Comparison of ENCODE assay signal across 10 mouse cellular contexts in the genomic region with DNA sequence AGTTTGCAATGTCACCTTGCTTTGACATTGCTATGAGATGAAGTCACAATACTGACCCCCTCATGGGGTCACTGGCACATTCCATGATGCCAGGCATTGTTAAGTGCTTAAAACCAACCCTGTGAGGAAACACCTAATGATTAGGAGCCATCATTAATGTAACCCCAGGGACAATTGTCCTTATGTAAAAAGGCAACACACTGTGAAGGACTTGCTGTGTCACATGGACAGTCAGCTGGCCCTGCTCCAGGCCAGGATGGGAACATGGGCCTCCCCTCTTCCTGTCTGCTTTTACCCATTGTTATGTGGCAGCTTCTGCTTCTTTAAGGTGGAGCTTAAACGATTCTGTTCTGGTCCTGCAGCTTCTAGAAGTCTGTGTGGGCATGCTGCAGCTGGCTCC.
DNase-seq lines count a peak whose midpoint lies in the region; ATAC-seq and TF ChIP-seq lines count a peak whose summit lies in the region.
"Had no signal": no experiment of that assay in that cellular context is flagged by ENCODE, and none has a peak within 500 bp of the region (broad histone marks: within the 10 kb centered on the region; RNA-seq: fewer than 3 reads in every experiment).

No protein-coding gene starts in this region.

- TF ChIP-seq CTCF in stomach, postnatal 0 days (IDR thresholded peaks at IDR 0.05; ENCODE audit: low read depth) = no peak

- 0 out of 2 replicates have a peak overlapping the region, but pooled peaks have one; percentile 6 for H3K27ac ChIP-seq in stomach, embryonic 15.5 days
- no peak overlapping the region for H3K27ac ChIP-seq in stomach, postnatal 0 days (replicated peaks)
- H3K27ac ChIP-seq: forebrain, embryonic 12.5 days had no signal

- H3K4me3 ChIP-seq in stomach, embryonic 15.5 days (replicated peaks) = no peak overlapping the region
- no peak overlapping the region for H3K4me3 ChIP-seq in stomach, postnatal 0 days (ENCODE audit: low read depth, low read length)
- H3K4me3 ChIP-seq: forebrain, embryonic 12.5 days had no signal

- 55% methylated on average over 1 of the region's 1 CpGs for WGBS in stomach, embryonic 15.5 days
- 55% methylated on average over 1 of the region's 1 CpGs for WGBS in stomach, postnatal 0 days

- no peak for TF ChIP-seq EP300 in stomach, postnatal 0 days (optimal IDR thresholded peaks at IDR 0.05)

- ATAC-seq in stomach, embryonic 15.5 days (ENCODE audit: insufficient read depth, low FRiP score, low read depth) = 0 out of 2 replicates have a peak, but pooled peaks have one; percentile 24
- no peak for ATAC-seq in stomach, postnatal 0 days (ENCODE audit: low FRiP score, low TSS enrichment)

- peak; percentile 23 to 34 for DNase-seq in adrenal gland, postnatal 36 days
- no peak for DNase-seq in adrenal gland, adult 8-10 months
- no peak for DNase-seq in stomach, postnatal 0 days (ENCODE audit: low spot score)
- peak; percentile 65 for DNase-seq in kidney, postnatal 10 days
- no peak for DNase-seq in thymus, postnatal 10 days (ENCODE audit: low spot score in 2 of 2)
- DNase-seq in embryo, embryonic 10.5 days (ENCODE audit: low spot score) = no peak
- no peak for DNase-seq in left cerebral cortex, postnatal 36 days (ENCODE audit: low spot score in 2 of 2)
- DNase-seq: layer of hippocampus, adult 9-11 months had no signal

- H3K4me2 ChIP-seq in stomach, embryonic 15.5 days = no peak overlapping the region
- no peak overlapping the region for H3K4me2 ChIP-seq in stomach, postnatal 0 days (replicated peaks; ENCODE audit: low read depth)
- H3K4me2 ChIP-seq: forebrain, embryonic 12.5 days had no signal

- no peaks in the 10 kb centered on the region for H3K27me3 ChIP-seq in stomach, embryonic 15.5 days (replicated peaks)
- H3K27me3 ChIP-seq in stomach, postnatal 0 days (ENCODE audit: control insufficient read depth, insufficient read depth, low read length) = no peaks in the 10 kb centered on the region
- H3K27me3 ChIP-seq: forebrain, embryonic 12.5 days had no signal

- intact Hi-C loops in left cerebral cortex, postnatal 36 days (cut with DNase I) = no loop called here

- no peak overlapping the region for H3K9ac ChIP-seq in stomach, embryonic 15.5 days
- no peak overlapping the region for H3K9ac ChIP-seq in stomach, postnatal 0 days (ENCODE audit: low read length)
- H3K9ac ChIP-seq: forebrain, embryonic 12.5 days had no signal

- no peaks in the 10 kb centered on the region for H3K9me3 ChIP-seq in stomach, embryonic 15.5 days
- no peaks in the 10 kb centered on the region for H3K9me3 ChIP-seq in stomach, postnatal 0 days (ENCODE audit: control insufficient read depth, low read length)
- H3K9me3 ChIP-seq: forebrain, embryonic 12.5 days had no signal

- peaks cover 7% of the 10 kb centered on the region; the same call in 1 of the 2 replicates for H3K4me1 ChIP-seq in stomach, embryonic 15.5 days
- no peaks in the 10 kb centered on the region for H3K4me1 ChIP-seq in stomach, postnatal 0 days (replicated peaks; ENCODE audit: control insufficient read depth, insufficient read depth)

- H3K36me3 ChIP-seq in stomach, embryonic 15.5 days = no peaks in the 10 kb centered on the region
- H3K36me3 ChIP-seq in stomach, postnatal 0 days (ENCODE audit: control insufficient read depth, insufficient read depth, low read length) = no peaks in the 10 kb centered on the region
- H3K36me3 ChIP-seq: forebrain, embryonic 12.5 days had no signal

Comparison
In these comparisons a context has a peak if more than half of its experiments do, and no peak if none do; other contexts are left out.
1. DNase-seq: peak in adrenal gland, postnatal 36 days (2 of 2) and kidney, postnatal 10 days (single experiment); none in adrenal gland, adult 8-10 months (single experiment), stomach, postnatal 0 days (single experiment), thymus, postnatal 10 days (0 of 2), embryo, embryonic 10.5 days (single experiment) and left cerebral cortex, postnatal 36 days (0 of 2).